18 mouse cellular contexts compared by ENCODE assay signal in the genomic region with DNA sequence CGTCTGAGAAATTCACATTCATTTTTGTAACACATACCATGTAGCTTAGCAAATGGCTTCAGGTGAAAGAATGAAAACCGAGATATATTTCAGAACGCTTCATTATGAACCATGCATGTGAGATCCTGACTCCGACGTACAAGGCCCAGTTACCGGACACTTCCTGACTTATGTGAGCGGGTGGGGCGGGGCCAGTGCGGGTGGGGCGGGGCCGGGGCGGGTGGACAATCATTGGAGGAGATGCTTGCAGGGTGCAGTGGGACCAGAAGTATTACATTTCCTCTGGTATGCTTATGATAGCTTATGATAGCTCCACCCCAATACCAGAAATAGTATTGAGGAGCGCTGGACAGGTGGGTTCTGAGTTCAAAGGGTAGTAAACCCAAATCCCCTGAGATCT.
A peak's percentile ranks its signal among the peaks of the same experiment; 100 is the strongest.
DNase-seq lines count a peak whose midpoint lies in the region; ATAC-seq and TF ChIP-seq lines count a peak whose summit lies in the region.
"Had no signal": no experiment of that assay in that cellular context is flagged by ENCODE, and none has a peak within 500 bp of the region (broad histone marks: within the 10 kb centered on the region; RNA-seq: fewer than 3 reads in every experiment).

No protein-coding gene starts in this region.

- 80% methylated on average over 13 of the region's 13 CpGs for WGBS in liver, postnatal 0 days (ENCODE audit: insufficient replicate concordance)

- no peak overlapping the region for H3K9ac ChIP-seq in liver, postnatal 0 days (replicated peaks)
- H3K9ac ChIP-seq: embryonic facial prominence, embryonic 12.5 days; heart, embryonic 12.5 days had no signal

- TF ChIP-seq EP300 in liver, postnatal 0 days (IDR thresholded peaks at IDR 0.05; ENCODE audit: low read depth): no peak

- H3K4me3 ChIP-seq in liver, postnatal 0 days (ENCODE audit: low read depth, low read length): no peak overlapping the region
- H3K4me3 ChIP-seq: embryonic facial prominence, embryonic 12.5 days; forebrain, embryonic 10.5 days; heart, embryonic 12.5 days; midbrain, embryonic 10.5 days had no signal

- no peaks in the 10 kb centered on the region for H3K27me3 ChIP-seq in liver, postnatal 0 days (ENCODE audit: insufficient read depth, low read length)
- H3K27me3 ChIP-seq: embryonic facial prominence, embryonic 12.5 days; heart, embryonic 12.5 days had no signal

- TF ChIP-seq CTCF in liver, postnatal 0 days (IDR thresholded peaks at IDR 0.05; ENCODE audit: low read depth): no peak

- no peaks in the 10 kb centered on the region for H3K9me3 ChIP-seq in liver, postnatal 0 days (ENCODE audit: low read length)
- H3K9me3 ChIP-seq: embryonic facial prominence, embryonic 12.5 days; forebrain, embryonic 10.5 days; heart, embryonic 12.5 days; midbrain, embryonic 10.5 days had no signal

- H3K4me1 ChIP-seq in liver, postnatal 0 days (ENCODE audit: insufficient read depth): peaks cover 28% of the 10 kb centered on the region

- ATAC-seq in liver, postnatal 0 days: peak; percentile 59
- ATAC-seq: activated CD4-positive, CD25-positive, alpha-beta regulatory T cell, adult 4 months; hindbrain, embryonic 16.5 days had no signal

- H3K4me2 ChIP-seq in liver, postnatal 0 days (ENCODE audit: low read depth, low read length): peak overlapping the region; percentile 39; the same call in 1 of the 2 replicates
- H3K4me2 ChIP-seq: embryonic facial prominence, embryonic 12.5 days; heart, embryonic 12.5 days had no signal

- DNase-seq in 416B (ENCODE audit: low read depth): peak; percentile 44
- peak; percentile 44 for DNase-seq in CD4-positive helper T cell, adult 2 months (ENCODE audit: low read depth, low spot score)
- peak; percentile 79 for DNase-seq in induced T-regulatory cell, adult 2 months (ENCODE audit: low read depth)
- no peak for DNase-seq in liver, postnatal 0 days
- no peak for DNase-seq in kidney, postnatal 14 days
- DNase-seq in gastrocnemius, adult 8-10 months (ENCODE audit: low spot score in 2 of 2): no peak
- no peak for DNase-seq in layer of hippocampus, postnatal 14 days (ENCODE audit: low spot score in 2 of 2)
- DNase-seq: adrenal gland, postnatal 25 days; cerebellum, adult 8-10 months; kidney, adult 11 months; kidney, postnatal 10 days; lung, postnatal 14 days had no signal

- H3K27ac ChIP-seq in liver, postnatal 0 days (ENCODE audit: low read depth): peak overlapping the region; percentile 71
- H3K27ac ChIP-seq: embryonic facial prominence, embryonic 12.5 days; forebrain, embryonic 10.5 days; midbrain, embryonic 10.5 days had no signal

- no peaks in the 10 kb centered on the region; the same call in 1 of the 2 replicates for H3K36me3 ChIP-seq in liver, postnatal 0 days (replicated peaks; ENCODE audit: insufficient read depth, low read length)
- H3K36me3 ChIP-seq: embryonic facial prominence, embryonic 12.5 days; forebrain, embryonic 10.5 days; heart, embryonic 12.5 days; midbrain, embryonic 10.5 days had no signal

Comparison
In these comparisons a context has a peak if more than half of its experiments do, and no peak if none do; other contexts are left out.
1. DNase-seq: peak in 416B (single experiment), CD4-positive helper T cell, adult 2 months (single experiment) and induced T-regulatory cell, adult 2 months (single experiment); none in liver, postnatal 0 days (single experiment), kidney, postnatal 14 days (single experiment), gastrocnemius, adult 8-10 months (0 of 2) and layer of hippocampus, postnatal 14 days (0 of 2).